Mouse (Mus musculus): ENCODE results near the gene Gm4498.
"Not testable (repeated sequence)": the region's sequence is repeated elsewhere in the genome, so short reads cannot be mapped to it uniquely, and the experiment has no call there.

Gm4498 gene

GRCm38 (mm10) chr7:20233728-20234127 lies at the start of gene Gm4498:
Gene Gm4498, minus strand, starts transcription at chr7:20233828.
- DNase-seq, result not testable (repeated sequence)

- DNase-seq, result not testable (repeated sequence)
These were observed 29.1 kb upstream of the Gm4498 start, which contains the start of gene Gm5890 for GRCm38 (mm10) chr7:20262734-20263133. Gene Gm5890, minus strand, starts transcription at chr7:20262834.

GRCm38 (mm10) chr7:20205507-20205906 lies 28.1 kb downstream of the Gm4498 start, which contains the start of gene Gm6164:
Gene Gm6164, minus strand, starts transcription at chr7:20205607.
- not testable (repeated sequence) for DNase-seq

- DNase-seq, result not testable (repeated sequence)
These were observed 40.2 kb downstream of the Gm4498 start, which contains the start of gene Vmn1r95 for GRCm38 (mm10) chr7:20193410-20193809. Gene Vmn1r95, plus strand, starts transcription at chr7:20193710.

Measured in kidney, adult 11 months (tissue).